Mouse (Mus musculus) small intestine, adult 2 months (tissue): Measurements from ENCODE around the gene Dlgap1. TPM values are rescaled to one million over a fixed set of nuclear protein-coding genes. Genes with fewer than 3 reads are reported as not detected.

Experiments
- H3K27ac ChIP-seq: fragments of 200-500 bp; 2 replicates; pipeline ENCODE4 v1.5.1; 2012; ENCODE audit warnings: low read depth, low read length, control low read depth, inconsistent platforms; ENCODE audit not compliant: insufficient read depth
- H3K27me3 ChIP-seq: fragments of 200-500 bp; 2 replicates; pipeline ENCODE4 v1.6.1; 2012; ENCODE audit warnings: mild to moderate bottlenecking, moderate library complexity, low read length, inconsistent platforms; ENCODE audit not compliant: control insufficient read depth, insufficient read depth
- H3K36me3 ChIP-seq: fragments of 200-500 bp; 2 replicates; pipeline ENCODE4 v1.6.1; 2012; ENCODE audit warnings: mild to moderate bottlenecking, low read length, control low read depth, inconsistent platforms; ENCODE audit not compliant: control insufficient read depth, insufficient read depth
- H3K4me1 ChIP-seq: fragments of 200-500 bp; 2 replicates; pipeline ENCODE4 v1.6.1; 2012; ENCODE audit warnings: low read length, inconsistent platforms, mixed read lengths; ENCODE audit not compliant: control insufficient read depth, insufficient read depth, insufficient read length
- H3K4me3 ChIP-seq: fragments of 200-500 bp; 2 replicates; pipeline ENCODE4 v1.5.1; 2012; ENCODE audit warnings: low read depth, mild to moderate bottlenecking, control low read depth, inconsistent platforms, low read length, moderate library complexity
- CTCF ChIP-seq: fragments of 200-500 bp; IDR thresholded peaks from 2 replicates; pipeline ENCODE4 v1.5.1; 2012; ENCODE audit warnings: low read depth, mild to moderate bottlenecking, control low read depth, inconsistent platforms, low read length, moderate library complexity, mixed read lengths; ENCODE audit not compliant: insufficient replicate concordance, insufficient read length; ENCODE audit errors: extremely low read depth
- POLR2A ChIP-seq: fragments of 200-500 bp; IDR thresholded peaks from 2 replicates; pipeline ENCODE4 v1.6.1; 2012; ENCODE audit warnings: low read depth, mild to moderate bottlenecking, control low read depth, inconsistent platforms, low read length, moderate library complexity
- WGBS: fragments of 180-500 bp; shearing (Covaris S2); methylation state at CpG from one replicate; pipeline ENCODE4 v1.1.7; 2018; 5-methylcytosine and 5-hydroxymethylcytosine counted together
- polyA plus RNA-seq: library from polyadenylated mRNA; depleted of rRNA; stranded (reverse); fragments of >200 nt; gene quantifications from 2 replicates; pipeline ENCODE4 v1.2.3, GENCODE M21; 2012

The Dlgap1 gene
- polyA plus RNA-seq, 1 experiment: 0.61 TPM

DNA sequence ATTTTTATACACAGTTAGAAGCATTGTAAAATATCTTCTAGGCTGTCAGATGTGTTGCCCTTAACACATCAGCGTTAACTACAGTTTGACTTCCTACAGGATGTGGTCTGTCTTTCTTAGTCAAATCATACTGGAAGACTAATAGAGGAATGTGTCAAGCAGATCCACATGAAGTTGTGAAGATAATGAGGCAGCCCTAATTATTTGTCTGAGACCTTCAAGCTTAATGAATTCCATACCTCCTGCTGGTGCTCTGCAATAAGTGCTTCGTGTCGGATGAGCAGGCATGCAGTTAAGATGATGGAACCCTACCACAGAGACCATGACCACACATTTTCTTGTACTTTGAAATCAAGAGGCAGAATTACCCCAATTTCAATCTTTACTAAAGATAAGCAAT lies 294.3 kb downstream of the Dlgap1 start:
- no peaks in the 10 kb centered on the region for H3K27me3 ChIP-seq
- no peak overlapping the region for H3K27ac ChIP-seq
- H3K4me1 ChIP-seq: no peaks in the 10 kb centered on the region
- TF ChIP-seq CTCF (no peak), POLR2A (no peak)
- no peak overlapping the region for H3K4me3 ChIP-seq
- no peaks in the 10 kb centered on the region for H3K36me3 ChIP-seq
- 80% methylated on average over 3 of the region's 3 CpGs for WGBS

- Histone ChIP-seq H3K4me3 (no peak overlapping the region), H3K27ac (no peak overlapping the region), H3K27me3 (no peaks in the 10 kb centered on the region), H3K4me1 (no peaks in the 10 kb centered on the region), H3K36me3 (no peaks in the 10 kb centered on the region)
- TF ChIP-seq CTCF (no peak), POLR2A (no peak)
- WGBS: 73% methylated on average over 2 of the region's 2 CpGs
These were observed 303.3 kb downstream of the Dlgap1 start for GRCm38 (mm10) chr17:70272125-70272524.

DNA sequence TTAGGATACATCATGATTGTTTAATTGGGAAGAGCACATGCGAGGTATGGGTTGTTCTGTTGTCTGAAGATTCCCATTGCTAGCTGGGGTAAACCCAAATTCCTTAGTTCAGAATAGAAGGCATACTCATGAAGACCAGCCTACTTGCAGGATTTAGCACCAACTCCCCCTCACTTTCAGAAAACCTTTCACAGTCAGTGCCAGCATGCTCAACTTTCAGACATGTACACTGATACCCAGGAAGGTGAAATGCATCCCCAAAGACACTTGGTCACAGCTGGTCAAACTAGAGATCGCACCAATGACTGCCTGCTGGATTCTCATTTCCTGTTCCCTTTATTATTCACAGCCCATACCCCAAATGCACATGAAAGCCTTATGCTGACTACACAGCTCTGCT lies 318.8 kb downstream of the Dlgap1 start:
- 90% methylated on average over 2 of the region's 2 CpGs for WGBS
- Histone ChIP-seq H3K4me3 (no peak overlapping the region), H3K36me3 (no peaks in the 10 kb centered on the region), H3K4me1 (no peaks in the 10 kb centered on the region), H3K27ac (no peak overlapping the region), H3K27me3 (no peaks in the 10 kb centered on the region)
- no peak for TF ChIP-seq POLR2A
- no peak for TF ChIP-seq CTCF

DNA sequence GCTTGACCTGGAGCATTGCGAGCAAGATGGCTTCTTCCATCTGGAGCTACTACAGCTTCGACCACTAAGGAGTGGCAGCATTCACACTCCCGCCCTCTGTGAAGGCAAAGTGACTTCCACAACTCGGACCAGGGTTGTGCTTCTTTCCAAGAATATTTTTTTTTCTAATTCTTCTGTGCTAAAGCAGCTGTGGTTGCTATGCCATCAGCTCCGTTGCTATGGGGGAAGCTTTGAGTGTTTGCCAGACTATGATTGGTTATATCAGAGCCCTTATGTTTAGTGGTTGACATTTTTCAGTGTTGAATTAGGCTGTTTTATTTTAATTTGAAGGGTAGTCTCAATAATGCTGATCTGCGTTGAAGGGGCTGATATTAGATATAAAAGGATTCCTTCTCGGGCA lies 325.2 kb downstream of the Dlgap1 start:
- TF ChIP-seq CTCF (no peak), POLR2A (no peak)
- H3K36me3 ChIP-seq: no peaks in the 10 kb centered on the region
- no peaks in the 10 kb centered on the region for H3K27me3 ChIP-seq
- H3K4me1 ChIP-seq: no peaks in the 10 kb centered on the region
- H3K27ac ChIP-seq: no peak overlapping the region
- no peak overlapping the region for H3K4me3 ChIP-seq
- WGBS: 79% methylated on average over 7 of the region's 7 CpGs

DNA sequence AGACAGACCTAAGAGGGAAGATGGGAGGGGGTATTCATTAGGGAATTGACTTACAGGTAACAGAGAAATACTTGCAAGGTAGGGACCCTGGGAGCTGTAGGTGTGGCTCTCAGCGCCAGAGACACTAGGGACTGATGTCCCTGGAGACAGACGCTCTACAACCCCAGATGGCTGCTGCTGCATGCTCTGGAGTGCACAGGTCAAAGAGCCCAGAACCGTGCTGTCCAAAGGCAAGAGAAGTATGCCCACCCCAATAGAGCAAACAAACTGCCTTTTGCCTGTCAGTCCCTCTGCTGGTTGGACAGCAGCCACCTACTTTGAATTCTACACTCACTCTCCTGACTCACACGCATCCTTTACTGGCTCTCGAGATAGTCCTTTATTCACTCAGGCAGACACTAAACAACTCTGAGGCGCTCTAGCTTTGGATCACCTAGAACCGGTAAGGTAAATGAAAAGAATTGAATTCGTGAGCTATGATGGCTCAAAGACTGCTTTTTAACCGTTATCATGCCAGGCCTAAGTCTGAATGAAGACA lies 333.1 kb downstream of the Dlgap1 start:
- WGBS: 68% methylated on average over 9 of the region's 9 CpGs
- no peaks in the 10 kb centered on the region for H3K4me1 ChIP-seq
- H3K4me3 ChIP-seq: no peak overlapping the region
- no peaks in the 10 kb centered on the region for H3K27me3 ChIP-seq
- TF ChIP-seq CTCF (no peak), POLR2A (no peak)
- H3K27ac ChIP-seq: no peak overlapping the region
- H3K36me3 ChIP-seq: no peaks in the 10 kb centered on the region

- no peaks in the 10 kb centered on the region for H3K36me3 ChIP-seq
- WGBS: 69% methylated on average over 2 of the region's 2 CpGs
- TF ChIP-seq POLR2A (no peak), CTCF (no peak)
- no peaks in the 10 kb centered on the region for H3K27me3 ChIP-seq
- no peaks in the 10 kb centered on the region for H3K4me1 ChIP-seq
- H3K27ac ChIP-seq: no peak overlapping the region
- H3K4me3 ChIP-seq: no peak overlapping the region
These were observed 333.8 kb downstream of the Dlgap1 start for GRCm38 (mm10) chr17:70302656-70303055.

DNA sequence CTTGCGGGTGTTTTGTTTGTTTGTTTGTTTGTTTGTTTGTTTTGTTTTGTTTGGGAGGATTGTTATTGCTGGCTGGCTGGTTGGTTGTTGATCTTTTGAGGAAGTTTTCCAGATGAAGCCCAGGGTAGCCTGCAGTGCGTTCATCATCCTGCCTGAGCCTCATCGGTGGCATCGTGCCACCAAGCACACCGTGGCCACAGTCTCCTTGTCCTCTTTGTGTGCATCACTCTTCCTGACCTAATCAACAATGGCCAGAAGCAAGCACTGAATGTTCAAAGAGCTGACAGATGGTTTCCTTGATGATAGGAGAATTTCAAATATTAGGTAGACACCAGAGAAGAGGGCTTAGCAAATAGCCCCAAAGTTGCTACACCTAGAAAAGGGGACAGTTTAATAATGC lies 336.1 kb downstream of the Dlgap1 start:
- WGBS: 71% methylated on average over 5 of the region's 5 CpGs
- TF ChIP-seq POLR2A (no peak), CTCF (no peak)
- Histone ChIP-seq H3K27ac (no peak overlapping the region), H3K4me1 (no peaks in the 10 kb centered on the region), H3K36me3 (no peaks in the 10 kb centered on the region), H3K27me3 (no peaks in the 10 kb centered on the region), H3K4me3 (no peak overlapping the region)
